Comparison of ENCODE assay signal across 15 mouse cellular contexts in the genomic region with DNA sequence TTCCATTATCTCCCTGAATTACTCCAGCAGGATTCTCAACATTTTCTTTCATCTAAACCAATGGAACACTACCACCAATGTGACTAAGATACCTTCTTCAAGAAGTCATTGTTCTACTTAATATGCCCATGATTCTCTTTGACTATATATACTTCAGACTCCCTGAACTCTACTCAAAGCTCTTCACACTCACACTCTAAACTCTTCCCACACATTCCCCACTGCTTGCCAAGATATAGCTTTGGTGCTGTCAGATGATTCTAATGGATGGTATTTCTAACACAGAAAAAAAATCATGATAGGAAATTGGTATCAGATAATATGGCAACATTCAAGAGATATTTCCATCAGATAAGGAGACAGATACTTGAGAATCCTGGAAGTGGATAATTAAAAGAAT.
"Had no signal": no experiment of that assay in that cellular context is flagged by ENCODE, and none has a peak within 500 bp of the region (broad histone marks: within the 10 kb centered on the region; RNA-seq: fewer than 3 reads in every experiment).

No protein-coding gene starts in this region.

- H3K36me3 ChIP-seq: neural tube, embryonic 12.5 days; neural tube, embryonic 13.5 days; neural tube, embryonic 15.5 days; stomach, embryonic 15.5 days had no signal

- H3K4me1 ChIP-seq: neural tube, embryonic 12.5 days; neural tube, embryonic 15.5 days; stomach, embryonic 15.5 days had no signal

- H3K27me3 ChIP-seq: neural tube, embryonic 12.5 days; neural tube, embryonic 13.5 days; neural tube, embryonic 15.5 days; stomach, embryonic 15.5 days had no signal

- H3K4me2 ChIP-seq: neural tube, embryonic 12.5 days; neural tube, embryonic 13.5 days; neural tube, embryonic 15.5 days; stomach, embryonic 15.5 days had no signal

- H3K4me3 ChIP-seq: neural tube, embryonic 12.5 days; neural tube, embryonic 13.5 days; neural tube, embryonic 15.5 days; stomach, embryonic 15.5 days had no signal

- H3K27ac ChIP-seq: neural tube, embryonic 12.5 days; neural tube, embryonic 13.5 days; neural tube, embryonic 15.5 days; stomach, embryonic 15.5 days; stomach, postnatal 0 days had no signal

- H3K9ac ChIP-seq: neural tube, embryonic 12.5 days; neural tube, embryonic 13.5 days; neural tube, embryonic 15.5 days; stomach, embryonic 15.5 days had no signal

- DNase-seq: retina, postnatal 1 day; right cerebral cortex, postnatal 25 days; right cerebral cortex, postnatal 4 days; spleen, adult 18-20 months; thymus, adult 18-20 months; thymus, adult 2 months; thymus, postnatal 14 days; thymus, postnatal 25 days; thymus, postnatal 36 days; thymus, postnatal 4 days had no signal

- H3K9me3 ChIP-seq: neural tube, embryonic 12.5 days; neural tube, embryonic 13.5 days; neural tube, embryonic 15.5 days; stomach, embryonic 15.5 days had no signal
